Mouse (Mus musculus): ENCODE results near the gene Lbp. TPM values are rescaled to one million over a fixed set of nuclear protein-coding genes. Genes with fewer than 3 reads are reported as not detected.
A peak's percentile ranks its signal among the peaks of the same experiment; 100 is the strongest.

Lbp gene
- total RNA-seq, 2 experiments from 2014 or later: 7.1 to 40.7 TPM

DNA sequence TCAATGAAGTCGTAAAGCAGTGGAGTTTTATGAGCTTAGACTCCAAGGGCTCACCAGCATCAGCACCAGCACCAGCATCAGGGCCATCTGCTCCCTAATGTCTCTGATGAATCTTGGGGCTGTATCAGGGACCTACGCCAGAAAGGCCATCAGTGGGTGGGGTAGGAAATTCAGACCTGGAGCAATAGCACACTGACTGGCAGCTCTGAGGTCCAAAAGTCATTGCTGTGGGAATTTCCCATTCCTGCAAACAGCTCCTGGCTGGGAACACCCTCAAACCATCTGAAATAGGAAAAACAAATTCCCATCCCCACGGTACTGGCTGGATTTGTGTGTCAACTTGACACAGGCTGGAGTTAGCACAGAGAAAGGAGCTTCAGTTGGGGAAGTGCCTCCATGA is 3.5 kb upstream of the Lbp start:
- ATAC-seq (replicated peaks; ENCODE audit: low FRiP score, poor library complexity, severe bottlenecking): no peak

DNA sequence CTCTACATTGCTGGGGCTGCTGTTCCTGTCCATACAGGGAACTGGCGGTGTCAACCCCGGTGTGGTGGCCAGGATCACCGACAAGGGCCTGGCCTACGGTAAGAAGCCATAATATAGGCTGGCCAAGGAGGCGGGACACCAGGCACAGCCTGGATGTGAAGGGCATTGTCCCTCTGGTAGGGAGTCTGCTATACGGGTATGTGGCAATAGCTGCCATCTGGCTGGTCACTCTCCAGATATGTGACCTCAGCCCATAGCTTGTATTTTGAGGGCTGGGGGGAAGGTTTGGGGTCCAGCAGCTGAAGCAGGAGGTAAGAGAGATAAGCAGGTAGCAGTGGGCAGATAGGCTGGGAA is 380 bp downstream of the Lbp start:
- ATAC-seq (replicated peaks; ENCODE audit: low FRiP score, poor library complexity, severe bottlenecking): no peak

DNA sequence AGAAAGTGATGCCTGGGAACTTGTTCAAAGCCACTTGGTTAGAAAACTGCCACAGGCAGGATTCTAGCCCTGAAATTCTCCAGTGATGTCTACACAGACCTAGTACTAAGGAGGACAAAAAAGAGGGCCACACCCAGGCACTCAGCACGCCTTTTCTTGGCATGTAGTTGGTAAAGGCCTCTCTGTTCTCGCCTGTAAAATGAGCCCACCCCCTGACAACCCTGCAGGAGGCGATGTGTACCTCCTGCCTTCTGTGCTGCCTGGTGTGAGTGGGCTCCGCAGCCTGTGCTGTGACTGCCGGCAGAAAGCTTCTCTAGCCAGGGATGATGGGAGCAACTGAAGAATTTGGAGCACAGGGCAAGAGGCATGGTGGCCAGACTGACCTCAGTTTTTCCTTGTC is 2.0 kb downstream of the Lbp start:
- no peak for ATAC-seq (replicated peaks; ENCODE audit: low FRiP score, poor library complexity, severe bottlenecking)

DNA sequence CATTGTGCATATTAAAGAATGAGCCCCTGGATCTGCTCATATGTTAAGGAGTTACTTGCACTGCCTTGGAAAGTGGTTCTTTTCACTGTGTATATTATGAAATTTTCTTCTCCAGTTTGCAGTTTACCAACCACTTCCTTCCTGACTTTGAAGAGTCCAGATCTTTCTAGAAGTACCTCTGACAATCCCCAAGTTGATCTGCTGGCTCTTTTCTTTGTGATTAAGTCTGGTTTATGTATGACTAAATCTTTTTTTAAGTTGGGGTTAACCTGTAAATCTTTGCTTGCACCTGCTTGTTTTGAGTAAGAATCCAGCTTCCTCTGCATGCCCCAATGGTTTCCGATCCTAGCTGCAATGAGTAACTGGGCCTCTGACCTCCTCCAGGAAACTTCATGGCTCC is 6.8 kb downstream of the Lbp start:
- ATAC-seq (replicated peaks; ENCODE audit: low FRiP score, poor library complexity, severe bottlenecking): no peak

DNA sequence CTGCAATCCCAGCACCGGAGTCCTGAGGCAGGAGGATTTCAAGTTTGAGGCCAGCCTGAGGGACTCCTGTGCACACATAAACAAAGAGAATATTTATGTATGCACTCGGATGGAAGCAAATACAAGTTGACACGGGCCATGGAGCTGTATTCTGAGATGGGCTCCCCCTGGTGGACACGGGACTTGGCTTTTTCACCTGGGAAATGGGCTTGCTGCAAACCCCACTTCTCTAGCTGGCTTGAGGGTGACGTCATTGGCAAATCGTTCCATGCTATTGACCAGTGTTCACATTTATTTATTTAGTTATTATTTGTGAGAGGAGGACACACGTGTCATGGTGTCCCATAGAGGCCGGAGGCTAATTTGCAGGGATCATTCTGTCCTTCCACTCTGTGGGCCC is 10.1 kb downstream of the Lbp start:
- ATAC-seq (replicated peaks; ENCODE audit: low FRiP score, poor library complexity, severe bottlenecking): no peak

DNA sequence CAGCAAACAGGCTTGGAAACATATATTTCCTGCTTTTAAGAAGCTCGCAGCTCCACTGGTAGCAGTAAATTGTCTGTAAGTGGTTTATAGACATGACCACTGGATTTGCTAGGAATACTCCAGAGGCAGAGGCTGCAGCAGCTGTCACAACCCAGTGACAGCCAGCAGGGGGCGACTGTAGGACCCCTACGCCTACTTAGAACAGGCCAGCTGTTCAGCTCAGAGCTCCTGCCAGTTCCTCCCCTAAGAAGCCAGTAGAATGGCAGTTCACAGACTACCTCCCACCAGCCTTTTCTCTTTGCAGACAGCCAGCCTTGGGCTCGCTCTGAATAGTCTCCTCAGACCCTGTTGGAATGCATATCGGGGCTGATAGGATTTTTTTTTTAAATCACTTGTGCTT is 10.7 kb downstream of the Lbp start:
- ATAC-seq (replicated peaks; ENCODE audit: low FRiP score, poor library complexity, severe bottlenecking): 0 out of 2 replicates have a peak, but pooled peaks have one; percentile 49

DNA sequence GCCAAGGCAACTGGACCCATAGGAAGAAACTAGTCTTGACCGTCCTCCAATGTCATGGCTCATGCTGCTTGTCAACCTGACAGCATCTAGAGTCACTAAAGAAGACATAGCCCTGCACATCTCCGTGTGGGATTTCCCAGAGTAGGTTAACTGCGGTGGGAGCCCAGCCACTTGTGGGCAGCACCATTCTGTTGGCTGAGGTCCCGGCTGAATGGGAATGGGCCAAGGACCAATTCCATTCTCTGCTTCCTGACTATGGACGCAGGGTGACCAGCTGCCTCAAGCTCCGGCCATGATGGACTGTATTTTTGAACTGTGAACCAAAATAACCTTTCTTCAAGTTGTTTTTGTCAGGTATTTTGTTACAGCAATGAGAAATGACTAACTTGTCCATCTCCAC is 15.3 kb downstream of the Lbp start:
- ATAC-seq (replicated peaks; ENCODE audit: low FRiP score, poor library complexity, severe bottlenecking): no peak

DNA sequence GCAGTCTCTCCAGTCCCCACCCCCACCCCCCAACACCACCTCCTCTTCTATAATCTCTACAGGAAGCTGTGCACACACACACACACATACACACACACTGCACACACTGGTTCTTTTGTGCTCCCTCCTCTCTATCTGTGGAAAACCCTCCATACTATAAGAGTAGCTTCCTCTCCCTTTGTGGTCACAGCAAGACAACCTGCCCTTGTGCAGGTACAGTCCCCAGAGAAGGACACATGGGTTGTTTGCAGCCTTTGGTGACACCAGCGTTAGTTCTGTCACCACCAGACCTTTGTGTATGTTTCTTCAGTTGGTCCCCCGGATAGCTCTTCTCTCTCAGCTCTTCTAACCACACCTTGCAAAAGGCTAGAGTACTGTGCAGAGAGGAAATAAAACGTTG is 16.6 kb downstream of the Lbp start:
- ATAC-seq (replicated peaks; ENCODE audit: low FRiP score, poor library complexity, severe bottlenecking): no peak

DNA sequence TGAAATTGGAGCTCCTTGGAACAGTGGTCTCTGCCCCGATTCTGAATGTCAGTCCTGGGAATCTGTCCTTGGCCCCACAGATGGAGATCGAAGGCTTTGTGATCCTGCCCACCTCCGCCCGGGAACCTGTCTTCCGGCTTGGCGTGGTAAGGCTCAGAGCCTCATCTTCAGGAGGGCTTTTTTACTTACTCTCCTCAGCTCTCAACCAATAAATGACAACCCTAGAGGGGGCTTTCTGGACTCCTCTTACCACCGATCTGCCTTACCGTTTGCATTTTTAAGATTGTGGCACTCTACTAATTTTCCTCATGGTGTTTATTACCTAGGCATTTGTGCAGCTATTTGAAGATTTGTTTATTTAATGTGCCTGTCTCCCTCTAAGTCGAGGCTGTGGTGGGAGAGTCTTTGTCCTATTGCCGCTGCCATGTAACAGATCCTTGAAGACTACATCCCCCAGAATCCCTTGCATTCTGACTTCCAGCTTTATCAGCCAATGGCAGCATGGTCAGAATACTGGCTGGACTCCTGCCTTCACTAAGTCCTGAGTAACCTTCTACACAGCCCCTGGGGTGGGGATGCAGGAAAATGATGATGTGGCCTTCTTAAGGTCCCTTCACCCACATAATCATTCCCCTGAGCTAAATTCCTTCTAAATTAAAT is 18.4 kb downstream of the Lbp start:
- ATAC-seq (replicated peaks; ENCODE audit: low FRiP score, poor library complexity, severe bottlenecking): no peak

DNA sequence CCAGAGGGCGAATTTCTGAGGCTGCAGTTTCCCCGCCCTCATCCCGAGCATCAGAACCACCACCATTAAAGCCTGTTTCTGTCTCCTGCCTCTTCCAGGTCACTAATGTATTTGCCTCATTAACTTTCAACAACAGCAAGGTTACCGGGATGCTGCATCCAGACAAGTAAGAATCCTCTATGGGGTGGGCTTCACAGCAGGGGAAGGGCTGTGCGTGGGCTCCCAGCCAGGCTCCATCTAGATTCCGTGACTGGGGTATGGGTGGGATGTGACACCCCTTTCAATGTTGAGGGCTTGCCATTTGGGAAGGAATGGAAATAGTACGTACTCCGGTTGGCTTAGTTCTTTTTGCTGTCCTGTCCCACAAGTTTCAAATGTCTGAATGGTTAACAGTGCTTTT is 19.3 kb downstream of the Lbp start:
- no peak for ATAC-seq (replicated peaks; ENCODE audit: low FRiP score, poor library complexity, severe bottlenecking)

DNA sequence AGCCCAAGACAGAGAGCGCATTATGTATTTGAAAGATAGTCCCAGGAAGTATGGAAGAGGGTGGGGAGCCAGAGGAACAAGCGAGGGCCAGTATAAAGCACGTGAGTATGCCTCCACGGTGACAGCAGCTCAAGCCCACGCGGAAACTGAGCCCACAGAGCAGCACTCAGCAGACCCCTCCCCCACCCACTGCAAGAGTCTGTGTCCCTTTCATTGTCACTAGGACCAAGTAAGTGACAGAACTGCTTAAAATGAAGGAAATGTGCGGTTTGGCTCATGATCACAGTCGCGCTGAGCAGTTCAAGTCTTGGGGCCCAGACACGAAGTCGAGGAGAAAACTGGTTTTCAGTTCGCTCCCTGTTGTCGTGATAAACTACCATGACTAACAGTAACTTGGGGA is 28.1 kb downstream of the Lbp start:
- no peak for ATAC-seq (replicated peaks; ENCODE audit: low FRiP score, poor library complexity, severe bottlenecking)

DNA sequence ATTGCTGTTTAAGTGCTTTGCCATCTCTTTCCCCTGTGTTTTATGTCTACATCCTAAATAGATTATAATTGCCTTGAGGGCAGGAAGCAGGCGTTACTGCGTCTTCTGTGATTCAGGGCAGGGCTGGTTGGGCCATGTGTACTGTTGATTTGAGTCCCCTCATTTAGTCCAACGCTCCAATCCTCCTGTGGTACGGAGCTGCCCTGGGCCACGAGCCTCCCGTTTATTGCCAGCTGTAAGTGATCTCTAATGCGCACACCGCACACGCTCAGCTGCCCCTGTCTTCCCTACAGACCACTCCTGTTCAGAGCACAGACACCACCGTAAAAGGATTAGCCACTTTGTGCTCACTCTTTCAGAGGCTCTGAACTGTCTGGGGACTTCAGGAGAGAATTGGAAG is 31.4 kb downstream of the Lbp start:
- ATAC-seq (replicated peaks; ENCODE audit: low FRiP score, poor library complexity, severe bottlenecking): no peak

DNA sequence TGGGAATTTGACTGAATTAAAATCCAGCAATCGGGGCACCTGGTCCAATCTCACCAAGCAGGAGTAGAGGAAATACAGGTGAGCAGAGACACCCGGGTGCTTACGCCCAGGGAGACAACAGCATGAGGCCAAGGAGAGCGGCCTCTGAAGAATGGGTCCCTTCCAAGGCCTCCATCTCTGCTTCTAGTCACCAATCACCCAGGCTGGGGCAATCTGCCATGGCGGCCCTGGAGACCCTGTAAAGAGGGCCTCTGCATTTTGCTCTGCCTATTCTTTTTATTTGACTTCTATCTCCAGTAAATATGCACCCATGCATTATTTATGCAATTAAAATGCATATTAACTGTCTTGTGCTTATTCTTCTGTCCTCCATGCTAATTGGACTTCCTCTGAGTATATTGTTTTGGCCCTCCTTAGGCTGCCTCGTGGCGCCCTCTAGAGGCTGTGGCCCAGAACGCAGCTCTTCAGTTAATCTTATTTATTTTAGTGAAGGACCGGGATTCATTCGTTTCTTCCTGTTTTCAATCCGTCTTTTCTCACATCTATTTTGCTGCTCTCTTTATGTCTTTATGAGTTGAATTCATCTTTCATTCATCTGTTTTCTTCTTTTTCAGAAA is 33.8 kb downstream of the Lbp start:
- ATAC-seq (replicated peaks; ENCODE audit: low FRiP score, poor library complexity, severe bottlenecking): no peak

DNA sequence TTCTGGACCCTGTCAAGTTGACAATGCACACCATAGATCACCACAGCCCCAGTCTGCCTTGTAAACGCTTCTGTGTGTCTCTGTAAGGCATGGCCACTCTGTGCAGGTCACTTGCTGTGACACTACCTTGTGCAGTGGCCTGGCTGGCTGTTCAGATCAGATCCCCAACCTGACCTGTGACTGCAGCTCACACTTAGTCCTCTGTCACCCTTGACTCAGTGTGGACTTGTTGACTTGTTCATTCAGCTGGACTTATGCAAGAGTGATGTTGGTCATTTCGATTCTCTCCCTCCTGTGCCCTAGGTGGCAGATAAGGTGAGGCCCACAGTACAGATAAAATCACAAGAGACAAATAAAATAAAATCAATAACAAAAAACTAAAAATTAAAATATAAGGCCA is 35.0 kb downstream of the Lbp start:
- ATAC-seq (replicated peaks; ENCODE audit: low FRiP score, poor library complexity, severe bottlenecking): no peak

DNA sequence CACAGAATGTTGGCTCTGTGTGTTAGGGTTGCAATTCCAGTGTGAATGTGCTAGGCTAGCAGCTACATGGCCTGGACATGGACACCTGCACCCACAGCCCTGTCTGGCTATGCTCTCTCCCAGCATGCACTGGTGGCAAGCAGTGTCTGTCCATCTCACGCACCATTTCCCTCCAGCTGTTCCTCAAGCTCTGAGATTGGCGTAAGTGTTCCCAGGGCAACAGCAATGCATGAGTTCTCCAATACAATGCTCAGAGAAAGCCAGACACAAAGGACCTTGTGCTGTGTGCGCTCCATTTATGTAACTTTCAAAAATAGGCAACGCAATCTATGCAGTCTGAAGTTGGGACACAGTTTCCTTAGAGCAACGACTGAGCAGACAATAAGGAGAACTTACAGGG is 37.2 kb downstream of the Lbp start:
- no peak for ATAC-seq (replicated peaks; ENCODE audit: low FRiP score, poor library complexity, severe bottlenecking)

DNA sequence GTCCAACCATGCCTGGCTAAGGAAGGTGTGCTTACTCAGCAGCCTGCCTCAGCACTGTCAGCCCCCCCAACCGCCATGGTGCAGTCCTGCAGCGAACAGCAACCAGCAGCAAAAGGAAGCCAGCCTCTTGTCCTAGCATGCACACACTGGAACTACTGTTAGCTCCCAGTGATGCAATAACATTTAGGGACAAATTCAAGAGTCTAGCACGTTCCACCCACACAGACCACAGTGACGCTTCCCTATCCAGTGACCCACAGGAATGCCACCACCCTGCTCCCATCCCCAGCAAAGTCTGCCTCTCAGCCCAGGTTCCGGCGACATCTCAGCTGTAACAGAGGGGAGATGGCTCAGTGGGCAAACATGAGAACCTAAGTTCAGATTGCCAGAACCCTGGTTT is 40.2 kb downstream of the Lbp start:
- ATAC-seq (replicated peaks; ENCODE audit: low FRiP score, poor library complexity, severe bottlenecking): no peak

DNA sequence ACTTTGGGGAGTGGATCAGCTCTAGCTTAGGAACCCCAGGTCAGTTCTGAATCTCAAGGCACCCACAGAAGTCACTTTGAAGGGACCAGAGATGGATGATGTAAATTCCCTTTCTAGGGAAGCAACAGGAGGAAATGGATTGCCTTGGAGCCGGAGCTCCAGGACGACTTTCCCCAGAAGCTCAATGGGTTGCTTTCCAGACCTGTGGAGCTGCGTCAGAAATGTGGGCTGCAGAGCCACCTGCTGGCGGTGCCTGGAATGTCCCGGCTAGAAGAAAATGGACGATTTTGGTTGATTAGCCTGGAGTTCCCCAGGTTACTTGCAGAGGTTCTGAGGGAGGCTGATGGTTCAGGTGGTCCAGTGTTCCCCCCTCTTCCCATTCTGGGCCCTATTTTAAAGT is 41.6 kb downstream of the Lbp start:
- 0 out of 2 replicates have a peak, but pooled peaks have one; percentile 70 for ATAC-seq (replicated peaks; ENCODE audit: low FRiP score, poor library complexity, severe bottlenecking)

DNA sequence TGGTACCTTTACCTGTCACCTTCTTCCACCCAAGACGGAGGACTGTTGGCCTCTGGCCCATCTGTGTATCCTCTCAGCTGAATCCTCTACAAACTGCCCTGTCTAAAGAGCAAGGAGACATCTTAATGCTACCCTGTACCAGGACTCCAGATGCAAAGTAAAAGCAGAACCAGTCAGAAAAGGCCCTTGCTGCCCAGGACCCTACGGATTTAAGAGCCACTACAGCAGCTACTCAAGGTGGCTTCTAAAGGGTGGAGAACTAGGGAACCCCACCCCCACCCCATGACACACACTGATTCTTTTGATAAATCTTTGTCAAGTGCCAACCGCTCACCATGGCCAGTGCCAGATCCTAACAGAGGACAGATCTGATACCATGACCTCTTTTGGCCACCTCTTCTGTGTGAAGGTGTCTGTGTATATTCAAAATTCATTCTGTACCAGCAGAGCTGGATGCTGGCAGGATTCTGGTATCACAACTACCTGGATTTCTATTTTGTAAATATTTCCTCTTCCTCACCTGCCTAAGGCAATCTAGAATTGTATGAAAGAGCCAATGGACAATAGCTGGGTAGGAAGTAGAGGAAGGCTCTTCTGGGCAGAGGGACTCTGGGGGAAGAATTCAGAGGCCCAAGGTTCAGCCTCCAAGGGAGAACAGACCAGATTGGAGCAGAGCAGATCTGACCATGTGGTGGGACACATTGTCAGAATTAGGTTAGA is 46.7 kb downstream of the Lbp start:
- ATAC-seq (replicated peaks; ENCODE audit: low FRiP score, poor library complexity, severe bottlenecking): no peak

DNA sequence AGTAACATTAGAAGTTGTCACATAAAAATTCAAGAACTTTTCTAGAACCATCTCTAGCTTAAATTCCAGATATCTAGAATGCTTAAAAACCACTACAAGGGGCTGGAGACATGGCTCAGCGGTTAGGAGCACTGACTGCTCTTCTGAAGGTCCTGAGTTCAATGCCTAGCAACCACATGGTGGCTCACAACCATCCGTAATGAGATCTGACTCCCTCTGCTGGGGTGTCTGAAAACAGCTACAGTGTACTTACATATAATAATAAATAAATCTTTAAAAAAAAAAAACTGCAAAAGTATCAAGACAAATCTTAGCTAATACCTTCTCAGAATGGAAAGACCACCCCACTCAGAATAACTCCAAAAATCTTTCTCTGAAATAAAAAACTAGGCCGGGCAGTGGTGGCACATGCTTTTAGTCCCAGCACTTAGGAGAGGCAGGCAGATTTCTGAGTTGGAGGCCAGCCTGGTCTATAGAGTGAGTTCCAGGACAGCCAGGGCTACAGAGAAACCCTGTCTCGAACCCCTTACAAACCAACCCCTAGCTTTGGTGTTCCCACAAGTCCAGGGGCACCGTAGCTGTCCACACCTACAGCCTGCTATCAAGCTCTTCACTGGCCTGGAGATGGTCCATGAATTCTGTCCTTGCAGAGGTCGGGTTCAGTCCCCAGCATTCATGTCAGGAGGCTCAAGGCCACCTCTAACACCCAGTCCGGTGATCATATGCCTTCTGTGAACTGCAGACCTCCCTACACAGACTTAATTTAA is 48.2 kb downstream of the Lbp start:
- no peak for ATAC-seq (replicated peaks; ENCODE audit: low FRiP score, poor library complexity, severe bottlenecking)

DNA sequence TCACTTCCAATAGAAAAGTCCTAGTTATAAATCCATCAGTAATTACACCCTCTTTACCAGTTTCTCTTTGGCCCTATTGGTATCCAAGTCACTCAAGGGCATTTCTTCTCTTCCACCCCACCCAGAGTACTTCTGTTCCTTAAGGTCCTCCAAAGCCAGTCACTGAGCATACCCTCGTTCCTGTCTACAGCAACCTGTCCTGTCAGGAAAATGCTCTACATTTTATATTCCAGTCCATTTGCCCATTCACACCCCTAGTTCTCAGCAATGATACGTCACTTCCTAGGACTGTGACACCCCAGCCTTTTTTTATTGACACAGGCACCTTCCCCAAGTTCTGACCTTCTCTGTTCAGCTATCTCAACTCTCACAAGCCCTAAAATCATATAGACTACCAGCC is 48.9 kb downstream of the Lbp start:
- no peak for ATAC-seq (replicated peaks; ENCODE audit: low FRiP score, poor library complexity, severe bottlenecking)

DNA sequence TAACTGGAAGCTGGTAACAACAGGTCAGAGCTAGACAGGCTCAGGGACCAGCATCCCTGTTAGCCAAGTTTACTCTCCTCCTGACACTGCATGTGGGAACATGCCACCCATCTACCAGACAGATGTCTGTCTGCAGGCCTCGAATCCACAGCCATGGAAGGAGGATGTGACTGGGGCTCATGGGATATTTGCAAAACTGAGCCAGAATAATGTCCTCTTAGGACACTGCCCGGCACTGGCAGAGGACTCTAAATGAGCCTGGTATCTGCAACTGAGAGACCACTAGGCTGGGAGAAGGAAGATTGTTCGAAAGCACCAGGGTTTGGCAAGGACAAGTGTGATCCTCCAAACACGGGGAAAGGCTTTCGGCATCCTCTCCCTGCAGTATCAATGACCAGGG is 49.8 kb downstream of the Lbp start:
- ATAC-seq (replicated peaks; ENCODE audit: low FRiP score, poor library complexity, severe bottlenecking): no peak
